Mouse (Mus musculus) ES-Bruce4 (cell line): ENCODE data around the gene Rad9b.

ENCODE experiments used
- CTCF ChIP-seq: IDR thresholded peaks from one replicate; pipeline ENCODE4 v1.8.1; 2011; ENCODE audit warnings: low read depth, low read length
- EP300 ChIP-seq: IDR thresholded peaks from 2 replicates; pipeline ENCODE4 v1.6.1; 2011; ENCODE audit warnings: low read depth, low read length; ENCODE audit not compliant: insufficient read depth
- POLR2A ChIP-seq: IDR thresholded peaks from one replicate; pipeline ENCODE4 v1.8.1; 2011; ENCODE audit warnings: low read length; ENCODE audit not compliant: insufficient read depth

DNA sequence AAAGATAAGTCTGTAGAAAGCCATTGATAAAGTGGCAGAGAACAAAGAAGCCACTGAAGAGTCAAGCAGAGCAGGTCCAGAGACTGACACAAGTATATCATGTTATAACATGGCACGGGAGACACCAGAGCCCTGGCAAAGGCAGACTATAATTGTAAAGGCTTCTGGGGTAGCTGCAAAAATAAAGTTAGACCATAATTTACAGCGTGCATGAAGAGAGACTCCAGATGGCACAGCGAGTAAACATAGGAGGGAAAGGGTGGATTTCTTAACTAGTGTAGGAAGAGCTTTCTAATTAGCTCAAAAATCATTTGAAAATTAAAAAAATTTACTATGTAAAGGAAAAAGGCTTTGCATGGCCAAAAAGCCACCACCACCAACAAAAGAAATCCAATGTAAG, 26.8 kb downstream of the Rad9b start:
- TF ChIP-seq POLR2A (no peak), CTCF (no peak), EP300 (no peak)
